Mouse (Mus musculus): ENCODE data around the gene Polr1c.

DNA sequence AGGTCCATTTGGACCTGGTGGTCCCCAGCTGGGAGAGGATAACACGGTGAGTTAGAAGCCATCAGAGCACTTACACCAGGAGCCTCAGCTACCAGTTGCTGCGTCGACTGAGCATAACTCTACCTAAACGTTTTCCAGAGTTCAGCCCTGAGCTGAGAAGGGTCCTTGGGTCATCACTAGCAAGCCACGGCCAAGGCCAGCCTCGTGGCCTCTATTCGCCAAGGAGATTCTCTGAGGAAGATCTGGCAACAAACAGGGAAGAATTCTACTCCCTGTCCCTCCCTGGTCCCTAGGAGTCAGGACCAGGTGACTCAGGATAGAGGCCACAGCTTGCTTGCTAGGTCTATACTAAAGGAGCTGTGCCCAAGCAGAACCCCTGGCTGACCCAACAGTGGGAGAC, 19.7 kb upstream of the Polr1c start:
- no peak for TF ChIP-seq CTCF (IDR thresholded peaks at IDR 0.05; ENCODE audit: low read depth)
- no peak for TF ChIP-seq EP300 (IDR thresholded peaks at IDR 0.05; ENCODE audit: low read depth)
